Mouse (Mus musculus) testis, postnatal 10 days (tissue): ENCODE measurements around the gene Fgf18.

Experiments
- DNase-seq: peaks from one replicate; pipeline ENCODE4 v3.0.0; 2021; ENCODE audit warnings: low spot score

Fgf18 gene

GRCm38 (mm10) chr11:33147171-33147571 is at the start of gene Fgf18:
Gene Fgf18 (minus strand): TSS chr11:33147400.
- DNase-seq = no peak

- DNase-seq = no peak
Observed at GRCm38 (mm10) chr11:33196447-33197132, 49.4 kb upstream of the Fgf18 start.

- DNase-seq = no peak
Observed at GRCm38 (mm10) chr11:33195531-33196446, 48.6 kb upstream of the Fgf18 start.

GRCm38 (mm10) chr11:33195061-33195460 is 47.9 kb upstream of the Fgf18 start:
- DNase-seq = no peak

- DNase-seq = no peak
Observed at GRCm38 (mm10) chr11:33193695-33194094, 46.5 kb upstream of the Fgf18 start.

GRCm38 (mm10) chr11:33181804-33182203 is 34.6 kb upstream of the Fgf18 start:
- DNase-seq = no peak

- no peak for DNase-seq
Observed at GRCm38 (mm10) chr11:33180701-33181116, 33.5 kb upstream of the Fgf18 start.

- DNase-seq = no peak
Observed at GRCm38 (mm10) chr11:33179802-33180201, 32.6 kb upstream of the Fgf18 start.

- DNase-seq = no peak
Observed at GRCm38 (mm10) chr11:33176525-33177245, 29.5 kb upstream of the Fgf18 start.

GRCm38 (mm10) chr11:33175768-33176167 is 28.6 kb upstream of the Fgf18 start:
- no peak for DNase-seq

- peak; percentile 69 for DNase-seq
Observed at GRCm38 (mm10) chr11:33170489-33170888, 23.3 kb upstream of the Fgf18 start.

- peak; percentile 99 for DNase-seq
Observed at GRCm38 (mm10) chr11:33162998-33163506, 15.9 kb upstream of the Fgf18 start, which contains the start of gene Npm1. Gene Npm1 (minus strand): TSS chr11:33163206.

- DNase-seq = peak; percentile 83
Observed at GRCm38 (mm10) chr11:33162211-33162997, 15.2 kb upstream of the Fgf18 start.

GRCm38 (mm10) chr11:33159741-33160140 is 12.5 kb upstream of the Fgf18 start:
- DNase-seq = no peak

- no peak for DNase-seq
Observed at GRCm38 (mm10) chr11:33157453-33158196, 10.4 kb upstream of the Fgf18 start.

GRCm38 (mm10) chr11:33156436-33157015 is 9.3 kb upstream of the Fgf18 start:
- DNase-seq = no peak

- no peak for DNase-seq
Observed at GRCm38 (mm10) chr11:33154459-33154858, 7.3 kb upstream of the Fgf18 start.

- no peak for DNase-seq
Observed at GRCm38 (mm10) chr11:33152997-33153396, 5.8 kb upstream of the Fgf18 start.

GRCm38 (mm10) chr11:33151780-33152145 is 4.6 kb upstream of the Fgf18 start:
- DNase-seq = peak; percentile 20

- peak; percentile 20 for DNase-seq
Observed at GRCm38 (mm10) chr11:33151128-33151779, 4.1 kb upstream of the Fgf18 start.
